Mouse (Mus musculus): ENCODE data around the gene F7.
A peak's percentile ranks its signal among the peaks of the same experiment; 100 is the strongest.

Gene F7

GRCm38 (mm10) chr8:13025487-13026224 is at the start of gene F7:
Gene F7, plus strand, starts transcription at chr8:13026034.
- no peak for DNase-seq

GRCm38 (mm10) chr8:12976290-12976689 is 49.5 kb upstream of the F7 start:
- DNase-seq: no peak

GRCm38 (mm10) chr8:12976723-12977122 is 49.1 kb upstream of the F7 start:
- no peak for DNase-seq

GRCm38 (mm10) chr8:12977325-12977724 is 48.5 kb upstream of the F7 start:
- DNase-seq: no peak

- DNase-seq: no peak
These were observed 47.5 kb upstream of the F7 start for GRCm38 (mm10) chr8:12978308-12978707.

- DNase-seq: peak; percentile 80
These were observed 47.1 kb upstream of the F7 start for GRCm38 (mm10) chr8:12978726-12979125.

GRCm38 (mm10) chr8:12983681-12984467 is 42.0 kb upstream of the F7 start:
- no peak for DNase-seq

- no peak for DNase-seq
These were observed 41.1 kb upstream of the F7 start for GRCm38 (mm10) chr8:12984601-12985243.

GRCm38 (mm10) chr8:12985259-12985658 is 40.6 kb upstream of the F7 start:
- DNase-seq: no peak

GRCm38 (mm10) chr8:12987571-12987970 is 38.3 kb upstream of the F7 start:
- no peak for DNase-seq

GRCm38 (mm10) chr8:12988722-12989430 is 37.0 kb upstream of the F7 start:
- DNase-seq: peak; percentile 28

GRCm38 (mm10) chr8:12991411-12991810 is 34.4 kb upstream of the F7 start:
- DNase-seq: no peak

GRCm38 (mm10) chr8:12994468-12994867 is 31.4 kb upstream of the F7 start:
- no peak for DNase-seq

GRCm38 (mm10) chr8:12995481-12995880 is 30.4 kb upstream of the F7 start:
- DNase-seq: no peak

- DNase-seq: no peak
These were observed 29.0 kb upstream of the F7 start for GRCm38 (mm10) chr8:12996831-12997275.

- no peak for DNase-seq
These were observed 27.5 kb upstream of the F7 start for GRCm38 (mm10) chr8:12998331-12998730.

GRCm38 (mm10) chr8:12999793-13000192 is 26.0 kb upstream of the F7 start:
- no peak for DNase-seq

- no peak for DNase-seq
These were observed 18.4 kb upstream of the F7 start for GRCm38 (mm10) chr8:13007458-13007857.

GRCm38 (mm10) chr8:13010313-13010712 is 15.5 kb upstream of the F7 start:
- no peak for DNase-seq

- DNase-seq: no peak
These were observed 6.3 kb upstream of the F7 start for GRCm38 (mm10) chr8:13019560-13019959.

GRCm38 (mm10) chr8:13021830-13022229 is 4.0 kb upstream of the F7 start:
- DNase-seq: no peak

- DNase-seq: no peak
These were observed 1.8 kb downstream of the F7 start for GRCm38 (mm10) chr8:13027615-13028014.

- DNase-seq: no peak
These were observed 2.6 kb downstream of the F7 start for GRCm38 (mm10) chr8:13028482-13028881.
